Mouse (Mus musculus): ENCODE results near the gene Krtap9-5. TPM values are rescaled to one million over a fixed set of nuclear protein-coding genes. Genes with fewer than 3 reads are reported as not detected.
A peak's percentile ranks its signal among the peaks of the same experiment; 100 is the strongest.

Krtap9-5 gene
- polyA plus RNA-seq, 1 experiment from 2014 or later = not detected

GRCm38 (mm10) chr11:99986180-99986647 is 37.9 kb downstream of the Krtap9-5 start, which contains the start of gene Krtap16-1:
TSS of gene Krtap16-1 (minus strand) at chr11:99986597.
- H3K9me3 ChIP-seq = no peaks in the 10 kb centered on the region
- H3K4me2 ChIP-seq = no peak within 1 kb of the TSS
- ATAC-seq (ENCODE audit: insufficient number of reproducible peaks, insufficient read depth, low FRiP score, low TSS enrichment, low read depth) = no peak
- no peaks in the 10 kb centered on the region for H3K4me1 ChIP-seq (replicated peaks)
- no peak within 1 kb of the TSS for H3K9ac ChIP-seq (replicated peaks)
- no peak within 1 kb of the TSS for H3K27ac ChIP-seq
- no peak within 1 kb of the TSS for H3K4me3 ChIP-seq (replicated peaks)
- peaks cover 5% of the 10 kb centered on the region; the same call in 1 of the 2 replicates for H3K27me3 ChIP-seq
- H3K36me3 ChIP-seq = no peaks in the 10 kb centered on the region
- WGBS = 75% methylated on average over 8 of the region's 8 CpGs

DNA sequence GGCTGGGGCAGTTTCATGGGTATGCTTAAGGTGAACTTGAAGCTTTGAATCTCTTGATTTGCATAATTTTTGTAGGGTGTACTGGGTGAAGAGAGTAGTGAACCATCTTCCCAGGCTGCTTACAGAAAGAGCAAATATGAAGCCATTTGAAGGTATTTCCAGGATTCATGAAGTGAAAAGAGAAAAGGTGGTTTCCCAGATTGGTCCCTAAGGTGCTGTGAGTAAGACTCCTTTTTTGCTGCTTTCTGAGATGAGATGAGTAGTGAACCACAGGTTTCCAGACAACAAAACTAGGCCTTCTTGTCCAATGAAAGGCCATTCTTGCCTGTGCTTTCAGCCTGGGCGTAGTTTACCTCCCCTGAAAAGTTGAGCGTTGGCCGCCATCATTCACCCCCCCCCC is 40.3 kb downstream of the Krtap9-5 start:
- no peak overlapping the region for H3K27ac ChIP-seq
- H3K4me2 ChIP-seq = no peak overlapping the region
- H3K4me3 ChIP-seq (replicated peaks) = no peak overlapping the region
- H3K9ac ChIP-seq (replicated peaks) = no peak overlapping the region
- no peaks in the 10 kb centered on the region for H3K36me3 ChIP-seq
- peaks cover 18% of the 10 kb centered on the region for H3K27me3 ChIP-seq
- ATAC-seq (ENCODE audit: insufficient number of reproducible peaks, insufficient read depth, low FRiP score, low TSS enrichment, low read depth) = no peak
- WGBS = 91% methylated on average over 3 of the region's 3 CpGs
- H3K9me3 ChIP-seq = no peaks in the 10 kb centered on the region
- H3K4me1 ChIP-seq (replicated peaks) = peaks cover 4% of the 10 kb centered on the region

DNA sequence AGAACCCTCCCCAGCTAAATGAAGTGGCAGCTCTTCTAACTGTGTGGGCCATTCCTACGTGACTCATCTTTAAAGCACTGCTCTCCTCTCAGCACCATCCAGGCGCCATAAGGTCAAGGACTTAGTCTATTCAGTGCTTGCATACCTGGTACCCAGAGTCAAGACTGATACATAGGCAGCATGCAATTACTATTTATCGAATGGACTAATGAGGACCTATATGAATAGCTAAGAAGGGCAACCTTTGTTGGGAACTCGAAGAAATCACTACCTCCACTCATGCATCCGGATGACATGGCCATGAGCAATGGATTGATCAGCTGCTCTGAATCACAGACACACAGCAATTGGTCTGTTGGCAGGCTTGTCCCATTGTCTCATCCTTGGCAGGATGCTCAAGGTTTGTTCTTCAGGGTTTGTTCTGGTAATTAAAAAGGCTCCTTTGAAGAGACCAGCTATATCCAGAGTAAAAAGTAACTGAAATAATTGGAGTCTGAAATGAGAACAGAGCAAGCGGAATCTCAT is 41.7 kb downstream of the Krtap9-5 start:
- Histone ChIP-seq H3K4me2 (no peak overlapping the region), H3K4me3 (replicated peaks) (no peak overlapping the region), H3K27me3 (peaks cover 27% of the 10 kb centered on the region), H3K9ac (replicated peaks) (no peak overlapping the region), H3K4me1 (replicated peaks) (peaks cover 12% of the 10 kb centered on the region), H3K36me3 (no peaks in the 10 kb centered on the region), H3K9me3 (no peaks in the 10 kb centered on the region), H3K27ac (no peak overlapping the region)
- no peak for ATAC-seq (ENCODE audit: insufficient number of reproducible peaks, insufficient read depth, low FRiP score, low TSS enrichment, low read depth)
- 89% methylated on average over 6 of the region's 6 CpGs for WGBS

- no peaks in the 10 kb centered on the region for H3K36me3 ChIP-seq
- H3K27ac ChIP-seq = no peak overlapping the region
- H3K27me3 ChIP-seq = peaks cover 32% of the 10 kb centered on the region
- peaks cover 12% of the 10 kb centered on the region for H3K4me1 ChIP-seq (replicated peaks)
- WGBS = 79% methylated on average over 3 of the region's 3 CpGs
- no peak overlapping the region for H3K4me3 ChIP-seq (replicated peaks)
- no peaks in the 10 kb centered on the region for H3K9me3 ChIP-seq
- no peak overlapping the region for H3K4me2 ChIP-seq
- no peak overlapping the region for H3K9ac ChIP-seq (replicated peaks)
- no peak for ATAC-seq (ENCODE audit: insufficient number of reproducible peaks, insufficient read depth, low FRiP score, low TSS enrichment, low read depth)
These were observed 42.3 kb downstream of the Krtap9-5 start for GRCm38 (mm10) chr11:99990571-99990970.

GRCm38 (mm10) chr11:99993620-99994383 is 45.5 kb downstream of the Krtap9-5 start, which contains the start of gene Krtap17-1:
TSS of gene Krtap17-1 (minus strand) at chr11:99993994.
- ATAC-seq (ENCODE audit: insufficient number of reproducible peaks, insufficient read depth, low FRiP score, low TSS enrichment, low read depth) = no peak
- peak within 1 kb of the TSS; percentile 42; the same call in 1 of the 2 replicates for H3K9ac ChIP-seq (replicated peaks)
- peak within 1 kb of the TSS; percentile 29 for H3K4me3 ChIP-seq (replicated peaks)
- no peaks in the 10 kb centered on the region for H3K36me3 ChIP-seq
- 17% methylated on average over 26 of the region's 26 CpGs for WGBS
- peak within 1 kb of the TSS; percentile 51 for H3K4me2 ChIP-seq
- H3K27ac ChIP-seq = no peak within 1 kb of the TSS
- peaks cover 12% of the 10 kb centered on the region for H3K4me1 ChIP-seq (replicated peaks)
- H3K27me3 ChIP-seq = peaks cover 32% of the 10 kb centered on the region
- H3K9me3 ChIP-seq = no peaks in the 10 kb centered on the region

DNA sequence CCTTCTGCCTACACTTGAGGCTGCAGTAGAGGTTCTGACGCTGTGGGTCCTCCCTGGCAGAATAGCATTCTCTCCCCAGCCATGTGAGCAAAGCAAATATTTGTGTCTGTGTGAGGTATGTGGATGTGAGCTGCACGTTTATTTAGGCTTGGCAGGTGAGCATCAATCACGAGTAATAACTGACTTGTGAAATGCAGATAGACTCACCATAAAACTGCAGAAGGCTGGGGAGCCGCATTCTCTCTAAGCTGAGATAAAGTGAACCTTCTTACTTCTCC is 46.0 kb downstream of the Krtap9-5 start:
- WGBS = 47% methylated on average over 4 of the region's 4 CpGs
- no peak overlapping the region for H3K27ac ChIP-seq
- H3K4me3 ChIP-seq (replicated peaks) = no peak overlapping the region
- ATAC-seq (ENCODE audit: insufficient number of reproducible peaks, insufficient read depth, low FRiP score, low TSS enrichment, low read depth) = no peak
- H3K9ac ChIP-seq (replicated peaks) = no peak overlapping the region
- H3K4me1 ChIP-seq (replicated peaks) = peaks cover 12% of the 10 kb centered on the region
- H3K4me2 ChIP-seq = no peak overlapping the region
- peaks cover 32% of the 10 kb centered on the region for H3K27me3 ChIP-seq
- no peaks in the 10 kb centered on the region for H3K36me3 ChIP-seq
- H3K9me3 ChIP-seq = no peaks in the 10 kb centered on the region

GRCm38 (mm10) chr11:99999091-99999490 is 50.8 kb downstream of the Krtap9-5 start:
- Histone ChIP-seq H3K9ac (replicated peaks) (no peak overlapping the region), H3K4me1 (replicated peaks) (peaks cover 3% of the 10 kb centered on the region), H3K27me3 (peaks cover 13% of the 10 kb centered on the region), H3K9me3 (peaks cover 7% of the 10 kb centered on the region; the same call in 1 of the 2 replicates), H3K36me3 (no peaks in the 10 kb centered on the region), H3K27ac (no peak overlapping the region), H3K4me2 (no peak overlapping the region), H3K4me3 (replicated peaks) (no peak overlapping the region)
- WGBS = 93% methylated on average over 7 of the region's 7 CpGs
- no peak for ATAC-seq (ENCODE audit: insufficient number of reproducible peaks, insufficient read depth, low FRiP score, low TSS enrichment, low read depth)

Other genes with a start within 250 kb of the Krtap9-5 start
- gene Gm14180, start 214.2 kb upstream of the Krtap9-5 start, polyA plus RNA-seq (2016; fragmentation: Nextera tagmentation; extraction: Ambion mirVana) = not detected in 2 replicates
- gene Gm11595, start 175.6 kb upstream of the Krtap9-5 start, polyA plus RNA-seq (2016; fragmentation: Nextera tagmentation; extraction: Ambion mirVana) = not detected in 2 replicates
- not detected in 2 replicates for gene Krtap4-8, start 167.8 kb upstream of the Krtap9-5 start, polyA plus RNA-seq (2016; fragmentation: Nextera tagmentation; extraction: Ambion mirVana)
- not detected in 2 replicates for gene Krtap4-9, start 163.3 kb upstream of the Krtap9-5 start, polyA plus RNA-seq (2016; fragmentation: Nextera tagmentation; extraction: Ambion mirVana)
- not detected in 2 replicates for gene Gm11596, start 155.0 kb upstream of the Krtap9-5 start, polyA plus RNA-seq (2016; fragmentation: Nextera tagmentation; extraction: Ambion mirVana)
- gene Gm11569, start 149.5 kb upstream of the Krtap9-5 start, polyA plus RNA-seq (2016; fragmentation: Nextera tagmentation; extraction: Ambion mirVana) = not detected in 2 replicates
- not detected in 2 replicates for gene Gm11554, start 144.0 kb upstream of the Krtap9-5 start, polyA plus RNA-seq (2016; fragmentation: Nextera tagmentation; extraction: Ambion mirVana)
- not detected in 2 replicates for gene Krtap4-13, start 138.6 kb upstream of the Krtap9-5 start, polyA plus RNA-seq (2016; fragmentation: Nextera tagmentation; extraction: Ambion mirVana)
- not detected in 2 replicates for gene Gm11564, start 132.8 kb upstream of the Krtap9-5 start, polyA plus RNA-seq (2016; fragmentation: Nextera tagmentation; extraction: Ambion mirVana)
- gene 2300003K06Rik, start 110.4 kb upstream of the Krtap9-5 start, polyA plus RNA-seq (2016; fragmentation: Nextera tagmentation; extraction: Ambion mirVana) = not detected in 2 replicates
- not detected in 2 replicates for gene Krtap4-16, start 96.9 kb upstream of the Krtap9-5 start, polyA plus RNA-seq (2016; fragmentation: Nextera tagmentation; extraction: Ambion mirVana)
- not detected in 2 replicates for gene Gm11568, start 90.6 kb upstream of the Krtap9-5 start, polyA plus RNA-seq (2016; fragmentation: Nextera tagmentation; extraction: Ambion mirVana)
- not detected in 2 replicates for gene Gm11559, start 84.0 kb upstream of the Krtap9-5 start, polyA plus RNA-seq (2016; fragmentation: Nextera tagmentation; extraction: Ambion mirVana)
- not detected in 2 replicates for gene Krtap9-1, start 75.1 kb upstream of the Krtap9-5 start, polyA plus RNA-seq (2016; fragmentation: Nextera tagmentation; extraction: Ambion mirVana)
- not detected in 2 replicates for gene Gm11567, start 69.3 kb upstream of the Krtap9-5 start, polyA plus RNA-seq (2016; fragmentation: Nextera tagmentation; extraction: Ambion mirVana)
- not detected in 2 replicates for gene Krtap31-1, start 40.6 kb upstream of the Krtap9-5 start, polyA plus RNA-seq (2016; fragmentation: Nextera tagmentation; extraction: Ambion mirVana)
- gene Gm11565, start 33.7 kb upstream of the Krtap9-5 start, polyA plus RNA-seq (2016; fragmentation: Nextera tagmentation; extraction: Ambion mirVana) = not detected in 2 replicates
- gene Krtap31-2, start 12.2 kb upstream of the Krtap9-5 start, polyA plus RNA-seq (2016; fragmentation: Nextera tagmentation; extraction: Ambion mirVana) = not detected in 2 replicates
- not detected in 2 replicates for gene Krtap29-1, start 30.6 kb downstream of the Krtap9-5 start, polyA plus RNA-seq (2016; fragmentation: Nextera tagmentation; extraction: Ambion mirVana)
- gene Krtap16-1, start 38.1 kb downstream of the Krtap9-5 start, polyA plus RNA-seq (2016; fragmentation: Nextera tagmentation; extraction: Ambion mirVana) = not detected in 2 replicates
- 1.4 and 1.9 TPM in 2 replicates for gene Krtap17-1, start 45.5 kb downstream of the Krtap9-5 start, polyA plus RNA-seq (2016; fragmentation: Nextera tagmentation; extraction: Ambion mirVana)
- gene Krt33a, start 67.7 kb downstream of the Krtap9-5 start, polyA plus RNA-seq (2016; fragmentation: Nextera tagmentation; extraction: Ambion mirVana) = not detected in 2 replicates
- 0.18 and 0.27 TPM in 2 replicates for gene Krt33b, start 81.4 kb downstream of the Krtap9-5 start, polyA plus RNA-seq (2016; fragmentation: Nextera tagmentation; extraction: Ambion mirVana)
- gene Krt34, start 93.1 kb downstream of the Krtap9-5 start, polyA plus RNA-seq (2016; fragmentation: Nextera tagmentation; extraction: Ambion mirVana) = not detected in 2 replicates
- gene Krt31, start 102.1 kb downstream of the Krtap9-5 start, polyA plus RNA-seq (2016; fragmentation: Nextera tagmentation; extraction: Ambion mirVana) = not detected in 2 replicates
- gene Krt32, start 139.8 kb downstream of the Krtap9-5 start, polyA plus RNA-seq (2016; fragmentation: Nextera tagmentation; extraction: Ambion mirVana) = not detected in 2 replicates
- 0.28 and 0.70 TPM in 2 replicates for gene Krt35, start 147.8 kb downstream of the Krtap9-5 start, polyA plus RNA-seq (2016; fragmentation: Nextera tagmentation; extraction: Ambion mirVana)
- gene Krt36, start 157.2 kb downstream of the Krtap9-5 start, polyA plus RNA-seq (2016; fragmentation: Nextera tagmentation; extraction: Ambion mirVana) = 0.13 and 0.16 TPM in 2 replicates
- gene Krt13, start 173.1 kb downstream of the Krtap9-5 start, polyA plus RNA-seq (2016; fragmentation: Nextera tagmentation; extraction: Ambion mirVana) = not detected in 2 replicates
- gene Krt15, start 187.5 kb downstream of the Krtap9-5 start, polyA plus RNA-seq (2016; fragmentation: Nextera tagmentation; extraction: Ambion mirVana) = 42.4 and 61.2 TPM in 2 replicates
- 8.4 and 8.7 TPM in 2 replicates for gene Krt19, start 200.2 kb downstream of the Krtap9-5 start, polyA plus RNA-seq (2016; fragmentation: Nextera tagmentation; extraction: Ambion mirVana)
- gene Krt9, start 244.8 kb downstream of the Krtap9-5 start, polyA plus RNA-seq (2016; fragmentation: Nextera tagmentation; extraction: Ambion mirVana) = not detected in 2 replicates